Mouse (Mus musculus) midbrain, embryonic 15.5 days (tissue): ENCODE measurements around the gene Ugp2. TPM values are rescaled to one million over a fixed set of nuclear protein-coding genes. Genes with fewer than 3 reads are reported as not detected.
A peak's percentile ranks its signal among the peaks of the same experiment; 100 is the strongest.

Experiments used
- ATAC-seq: fragments of 200-750 bp; cut with Nextera tagmentation; replicated peaks from 2 replicates; pipeline ENCODE4 v1.8.0; 2017; ENCODE audit warnings: moderate TSS enrichment
- H3K27ac ChIP-seq: fragments of 300-500 bp; sonication (generic); 2 replicates; pipeline ENCODE4 v1.5.1; 2015; ENCODE audit warnings: mild to moderate bottlenecking, inconsistent platforms
- H3K27me3 ChIP-seq: fragments of 300-500 bp; sonication (generic); replicated peaks from 2 replicates; pipeline ENCODE4 v1.6.1; 2015; ENCODE audit warnings: inconsistent platforms
- H3K36me3 ChIP-seq: fragments of 300-500 bp; sonication (generic); replicated peaks from 2 replicates; pipeline ENCODE4 v1.6.1; 2015; ENCODE audit warnings: inconsistent platforms
- H3K4me1 ChIP-seq: fragments of 300-500 bp; sonication (generic); 2 replicates; pipeline ENCODE4 v1.6.1; 2015; ENCODE audit warnings: inconsistent platforms
- H3K4me2 ChIP-seq: fragments of 300-500 bp; sonication (generic); 2 replicates; pipeline ENCODE4 v1.6.1; 2015; ENCODE audit warnings: inconsistent platforms, mild to moderate bottlenecking, moderate library complexity
- H3K4me3 ChIP-seq: fragments of 300-500 bp; sonication (generic); 2 replicates; pipeline ENCODE4 v1.5.1; 2015; ENCODE audit warnings: mild to moderate bottlenecking, inconsistent platforms
- H3K9ac ChIP-seq: fragments of 300-500 bp; sonication (generic); 2 replicates; pipeline ENCODE4 v1.6.1; 2015; ENCODE audit warnings: mild to moderate bottlenecking, inconsistent platforms
- H3K9me3 ChIP-seq: fragments of 300-500 bp; sonication (generic); 2 replicates; pipeline ENCODE4 v1.6.1; 2016; ENCODE audit warnings: inconsistent platforms
- WGBS: fragments of 180-500 bp; shearing (Covaris S2); methylation state at CpG from one replicate; pipeline ENCODE4 v1.1.7; 2015; ENCODE audit warnings: mixed read lengths; 5-methylcytosine and 5-hydroxymethylcytosine counted together
- polyA plus RNA-seq: library from polyadenylated mRNA; unstranded; fragments of >200 nt; fragmentation: Nextera tagmentation; extraction: Ambion mirVana; gene quantifications from 2 replicates; pipeline ENCODE4 v1.2.1, GENCODE M21; 2015

The Ugp2 gene
- polyA plus RNA-seq, 1 experiment from 2014 or later: 60.4 TPM

DNA sequence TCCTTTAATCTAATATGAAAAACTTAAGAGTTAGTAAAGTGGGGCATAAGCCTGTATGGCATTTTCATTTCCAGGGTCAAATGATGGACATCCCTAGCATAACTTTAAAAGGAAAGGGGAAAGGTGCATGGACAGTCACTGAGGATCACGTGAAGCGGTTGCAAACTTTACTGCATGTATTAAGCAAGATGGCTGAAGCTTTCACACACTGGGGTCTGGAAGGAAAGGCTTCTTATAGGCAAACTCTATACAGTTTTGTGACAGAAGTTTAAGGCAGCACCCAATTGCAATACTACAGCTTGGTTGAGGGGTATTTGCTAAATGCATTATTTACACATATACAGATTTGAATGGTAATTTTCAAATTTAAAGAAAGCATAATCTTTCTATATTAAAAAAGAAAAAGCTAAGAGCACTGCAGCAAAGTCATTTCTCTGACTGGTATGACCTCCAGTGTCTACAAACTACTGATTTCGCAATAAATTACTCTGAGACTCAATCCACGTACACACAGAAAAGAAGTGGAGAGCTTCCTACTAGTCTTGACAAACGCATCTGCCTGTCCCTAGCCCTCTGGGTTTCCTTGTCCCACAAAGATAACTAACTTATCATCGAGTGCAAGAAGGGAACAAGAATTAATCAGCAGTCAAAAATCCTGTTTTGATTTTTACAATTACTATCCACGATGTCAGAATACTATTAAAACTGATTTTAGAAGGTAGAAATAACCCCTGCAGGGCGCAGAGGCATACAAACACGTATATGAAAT is 1.6 kb downstream of the Ugp2 start:
- no peak overlapping the region for H3K27ac ChIP-seq
- WGBS: 21% methylated on average over 9 of the region's 9 CpGs

DNA sequence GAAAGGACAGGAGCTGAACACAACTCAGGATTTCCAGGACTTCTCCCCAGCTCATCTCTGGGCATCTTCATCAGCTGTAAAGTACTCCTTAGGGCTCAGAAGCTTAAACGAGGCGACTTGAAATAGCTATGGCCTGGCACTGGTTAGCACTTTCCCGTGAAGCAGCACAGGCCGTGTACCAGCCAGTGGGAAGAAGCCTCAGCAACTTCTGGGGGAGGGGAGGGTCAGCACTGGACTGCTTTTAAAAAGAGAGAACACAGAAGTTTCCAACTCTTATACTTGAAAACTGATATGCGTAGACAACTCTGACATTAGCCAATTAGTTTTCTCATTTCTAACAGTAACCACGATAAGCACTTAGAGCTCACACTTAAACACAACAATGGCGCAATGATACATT is 2.5 kb downstream of the Ugp2 start:
- ATAC-seq: no peak
- 52% methylated on average over 7 of the region's 7 CpGs for WGBS
- Histone ChIP-seq H3K27ac (no peak overlapping the region), H3K4me2 (peak overlapping the region; percentile 76; the same call in 1 of the 2 replicates), H3K36me3 (no peaks in the 10 kb centered on the region), H3K4me1 (peaks cover 24% of the 10 kb centered on the region), H3K9ac (no peak overlapping the region), H3K9me3 (no peaks in the 10 kb centered on the region), H3K4me3 (peak overlapping the region; percentile 3; the same call in 1 of the 2 replicates), H3K27me3 (no peaks in the 10 kb centered on the region)

More for the DNA sequence above, 1.6 kb downstream of the Ugp2 start:
- H3K9me3 ChIP-seq: no peaks in the 10 kb centered on the region
- no peaks in the 10 kb centered on the region for H3K27me3 ChIP-seq
- peaks cover 24% of the 10 kb centered on the region for H3K4me1 ChIP-seq
- ATAC-seq: no peak
- peak overlapping the region; percentile 99 for H3K4me3 ChIP-seq
- peak overlapping the region; percentile 76 for H3K4me2 ChIP-seq
- H3K36me3 ChIP-seq: no peaks in the 10 kb centered on the region
- peak overlapping the region; percentile 97 for H3K9ac ChIP-seq

GRCm38 (mm10) chr11:21363144-21363940 is 7.7 kb downstream of the Ugp2 start:
- 82% methylated on average over 4 of the region's 4 CpGs for WGBS
- no peak for ATAC-seq
- no peak overlapping the region for H3K4me3 ChIP-seq

GRCm38 (mm10) chr11:21351296-21351695 is 19.7 kb downstream of the Ugp2 start:
- no peak for ATAC-seq
- 0 out of 2 replicates have a peak, but pooled peaks cover 3% of the 10 kb centered on the region for H3K36me3 ChIP-seq

More at GRCm38 (mm10) chr11:21363144-21363940, 7.7 kb downstream of the Ugp2 start:
- Histone ChIP-seq H3K4me2 (no peak overlapping the region), H3K4me1 (peaks cover 1% of the 10 kb centered on the region; the same call in 1 of the 2 replicates), H3K9ac (no peak overlapping the region), H3K9me3 (no peaks in the 10 kb centered on the region), H3K27me3 (no peaks in the 10 kb centered on the region), H3K36me3 (no peaks in the 10 kb centered on the region), H3K27ac (no peak overlapping the region)

GRCm38 (mm10) chr11:21348890-21349289 is 22.1 kb downstream of the Ugp2 start:
- Histone ChIP-seq H3K36me3 (0 out of 2 replicates have a peak, but pooled peaks cover 3% of the 10 kb centered on the region), H3K4me3 (no peak overlapping the region), H3K27me3 (no peaks in the 10 kb centered on the region), H3K9me3 (no peaks in the 10 kb centered on the region), H3K4me2 (no peak overlapping the region), H3K9ac (no peak overlapping the region), H3K27ac (no peak overlapping the region), H3K4me1 (no peaks in the 10 kb centered on the region)
- 86% methylated on average over 2 of the region's 2 CpGs for WGBS
- ATAC-seq: no peak

More at GRCm38 (mm10) chr11:21351296-21351695, 19.7 kb downstream of the Ugp2 start:
- 88% methylated on average over 7 of the region's 7 CpGs for WGBS
- Histone ChIP-seq H3K27ac (no peak overlapping the region), H3K27me3 (no peaks in the 10 kb centered on the region), H3K4me3 (no peak overlapping the region), H3K9me3 (no peaks in the 10 kb centered on the region), H3K4me2 (no peak overlapping the region), H3K4me1 (no peaks in the 10 kb centered on the region), H3K9ac (no peak overlapping the region)

DNA sequence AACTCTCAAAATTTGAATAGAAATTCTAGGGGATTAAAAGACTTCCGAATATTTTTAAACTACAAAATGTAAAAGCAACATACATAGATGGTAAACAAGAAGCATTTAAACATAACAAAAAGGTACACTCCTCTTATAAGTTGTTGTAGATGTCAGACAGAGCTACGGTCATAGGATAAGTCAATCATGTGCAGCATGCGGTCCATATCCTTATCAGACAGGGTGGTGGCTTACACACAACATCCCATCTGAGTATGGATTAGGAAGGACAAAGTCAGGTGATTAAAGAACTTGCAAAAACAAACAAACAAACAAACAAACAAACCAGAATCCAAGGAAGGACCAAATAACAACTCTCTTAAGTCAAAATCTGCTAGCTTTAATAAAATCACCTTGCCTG is 25.0 kb downstream of the Ugp2 start:
- H3K27me3 ChIP-seq: no peaks in the 10 kb centered on the region
- H3K9ac ChIP-seq: no peak overlapping the region
- ATAC-seq: no peak
- 94% methylated on average over 3 of the region's 3 CpGs for WGBS
- H3K4me3 ChIP-seq: no peak overlapping the region
- no peak overlapping the region for H3K27ac ChIP-seq
- no peaks in the 10 kb centered on the region for H3K9me3 ChIP-seq
- H3K36me3 ChIP-seq: no peaks in the 10 kb centered on the region
- H3K4me1 ChIP-seq: no peaks in the 10 kb centered on the region
- no peak overlapping the region for H3K4me2 ChIP-seq

DNA sequence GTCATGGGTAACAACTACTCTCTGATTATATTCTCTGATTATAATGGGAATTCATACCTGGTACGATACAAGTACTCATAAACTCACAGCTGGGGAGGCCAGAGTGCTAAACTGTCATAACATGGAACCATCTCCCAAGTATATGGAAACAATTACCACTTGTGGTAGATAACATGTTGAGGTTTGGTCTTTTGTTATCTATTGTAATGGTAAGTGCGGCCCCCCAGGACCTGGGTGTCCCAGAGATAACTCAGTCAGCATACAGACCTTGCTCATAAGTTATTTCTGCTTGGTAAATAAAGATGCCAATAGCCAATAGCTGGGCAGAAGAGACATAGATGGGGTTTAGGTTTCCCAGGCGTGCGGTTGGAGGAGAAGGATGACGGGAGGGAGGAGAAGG is 27.5 kb downstream of the Ugp2 start:
- Histone ChIP-seq H3K36me3 (no peaks in the 10 kb centered on the region), H3K9me3 (no peaks in the 10 kb centered on the region), H3K27ac (no peak overlapping the region), H3K9ac (no peak overlapping the region), H3K4me2 (no peak overlapping the region), H3K4me1 (no peaks in the 10 kb centered on the region), H3K4me3 (no peak overlapping the region), H3K27me3 (no peaks in the 10 kb centered on the region)
- 95% methylated on average over 5 of the region's 5 CpGs for WGBS
- no peak for ATAC-seq

GRCm38 (mm10) chr11:21339088-21339487 is 31.9 kb downstream of the Ugp2 start:
- 92% methylated on average over 4 of the region's 4 CpGs for WGBS

DNA sequence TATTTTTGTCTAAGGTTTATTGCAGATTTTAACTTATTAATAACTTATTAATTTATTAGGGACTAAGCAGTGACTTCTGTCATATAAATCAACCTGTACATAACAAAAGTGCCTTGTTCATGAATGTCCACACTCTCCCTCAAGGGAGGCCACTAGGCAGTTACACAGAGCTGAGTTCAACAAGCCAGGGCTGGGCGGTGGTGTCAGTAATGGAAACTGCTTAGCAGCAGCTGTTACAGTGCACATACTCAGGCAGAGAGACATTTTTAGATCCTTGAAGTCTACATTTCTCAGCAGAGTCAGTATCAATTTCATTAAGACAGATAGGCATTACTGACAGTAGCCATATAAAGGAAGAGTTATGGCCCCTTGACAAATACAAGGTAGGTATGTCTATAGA is 33.1 kb downstream of the Ugp2 start:
- H3K4me1 ChIP-seq: no peaks in the 10 kb centered on the region
- 89% methylated on average over 1 of the region's 1 CpGs for WGBS
- no peak for ATAC-seq
- H3K4me3 ChIP-seq: no peak overlapping the region
- H3K9ac ChIP-seq: no peak overlapping the region
- no peaks in the 10 kb centered on the region for H3K9me3 ChIP-seq
- H3K27me3 ChIP-seq: no peaks in the 10 kb centered on the region
- no peaks in the 10 kb centered on the region for H3K36me3 ChIP-seq
- H3K4me2 ChIP-seq: no peak overlapping the region
- H3K27ac ChIP-seq: no peak overlapping the region

More at GRCm38 (mm10) chr11:21339088-21339487, 31.9 kb downstream of the Ugp2 start:
- Histone ChIP-seq H3K27ac (no peak overlapping the region), H3K4me3 (no peak overlapping the region), H3K27me3 (no peaks in the 10 kb centered on the region), H3K4me2 (no peak overlapping the region), H3K9me3 (no peaks in the 10 kb centered on the region), H3K4me1 (no peaks in the 10 kb centered on the region), H3K9ac (no peak overlapping the region), H3K36me3 (no peaks in the 10 kb centered on the region)
- ATAC-seq: no peak

- WGBS: 93% methylated on average over 5 of the region's 5 CpGs
- H3K27me3 ChIP-seq: no peaks in the 10 kb centered on the region
- no peak overlapping the region for H3K27ac ChIP-seq
- H3K4me2 ChIP-seq: no peak overlapping the region
- no peak overlapping the region for H3K4me3 ChIP-seq
- H3K36me3 ChIP-seq: peaks cover 15% of the 10 kb centered on the region; the same call in 1 of the 2 replicates
- H3K9me3 ChIP-seq: no peaks in the 10 kb centered on the region
- no peak overlapping the region for H3K9ac ChIP-seq
- no peak for ATAC-seq
- no peaks in the 10 kb centered on the region for H3K4me1 ChIP-seq
Measured at GRCm38 (mm10) chr11:21332639-21333295, 38.2 kb downstream of the Ugp2 start.

- Histone ChIP-seq H3K36me3 (peaks cover 28% of the 10 kb centered on the region; the same call in 1 of the 2 replicates), H3K27me3 (no peaks in the 10 kb centered on the region), H3K4me1 (no peaks in the 10 kb centered on the region), H3K4me3 (no peak overlapping the region), H3K4me2 (no peak overlapping the region), H3K27ac (no peak overlapping the region), H3K9me3 (no peaks in the 10 kb centered on the region), H3K9ac (no peak overlapping the region)
- 90% methylated on average over 5 of the region's 5 CpGs for WGBS
- ATAC-seq: no peak
Measured at GRCm38 (mm10) chr11:21328141-21328540, 42.9 kb downstream of the Ugp2 start.

- ATAC-seq: no peak
- Histone ChIP-seq H3K9me3 (no peaks in the 10 kb centered on the region), H3K4me3 (no peak overlapping the region), H3K4me1 (no peaks in the 10 kb centered on the region), H3K27me3 (no peaks in the 10 kb centered on the region), H3K36me3 (peaks cover 29% of the 10 kb centered on the region; the same call in 1 of the 2 replicates), H3K9ac (no peak overlapping the region), H3K4me2 (no peak overlapping the region), H3K27ac (no peak overlapping the region)
- WGBS: 92% methylated on average over 5 of the region's 5 CpGs
Measured at GRCm38 (mm10) chr11:21327486-21327885, 43.5 kb downstream of the Ugp2 start.
